Mouse (Mus musculus) thymus, adult 2 months (tissue): Measurements from ENCODE around the gene Sst. TPM values are rescaled to one million over a fixed set of nuclear protein-coding genes. Genes with fewer than 3 reads are reported as not detected.
"Not testable (repeated sequence)": the region's sequence is repeated elsewhere in the genome, so short reads cannot be mapped to it uniquely, and the experiment has no call there.

Experiments used
- DNase-seq: peaks from one replicate; pipeline ENCODE4 v3.0.0; 2021
- H3K27ac ChIP-seq: fragments of 200-500 bp; 2 replicates; pipeline ENCODE4 v1.5.1; 2012; ENCODE audit warnings: low read length, control low read depth; ENCODE audit not compliant: control insufficient read depth, insufficient read depth
- H3K27me3 ChIP-seq: fragments of 200-500 bp; 2 replicates; pipeline ENCODE4 v1.6.1; 2012; ENCODE audit warnings: mild to moderate bottlenecking, low read length, moderate library complexity, mixed read lengths; ENCODE audit not compliant: control insufficient read depth, insufficient read depth
- H3K36me3 ChIP-seq: fragments of 200-500 bp; 2 replicates; pipeline ENCODE4 v1.6.1; 2012; ENCODE audit warnings: mild to moderate bottlenecking, low read length, moderate library complexity; ENCODE audit not compliant: control insufficient read depth, insufficient read depth
- H3K4me1 ChIP-seq: fragments of 200-500 bp; replicated peaks from 2 replicates; pipeline ENCODE4 v1.6.1; 2012; ENCODE audit warnings: low read length; ENCODE audit not compliant: control insufficient read depth, insufficient read depth
- H3K4me3 ChIP-seq: fragments of 200-500 bp; 2 replicates; pipeline ENCODE4 v1.5.1; 2012; ENCODE audit warnings: mild to moderate bottlenecking, low read length, control low read depth, moderate library complexity; ENCODE audit not compliant: control insufficient read depth, insufficient read depth
- CTCF ChIP-seq: fragments of 200-500 bp; IDR thresholded peaks from 2 replicates; pipeline ENCODE4 v1.5.1; 2012; ENCODE audit warnings: mild to moderate bottlenecking, control low read depth, low read length, moderate library complexity, borderline replicate concordance; ENCODE audit not compliant: control insufficient read depth, poor library complexity, insufficient read depth; ENCODE audit errors: extremely low read depth
- POLR2A ChIP-seq: fragments of 200-500 bp; IDR thresholded peaks from 2 replicates; pipeline ENCODE4 v1.6.1; 2012; ENCODE audit warnings: mild to moderate bottlenecking, low read length, control low read depth, moderate library complexity; ENCODE audit not compliant: control insufficient read depth, poor library complexity, insufficient read depth; ENCODE audit errors: extremely low read depth
- WGBS: fragments of 180-500 bp; shearing (Covaris S2); methylation state at CpG from one replicate; pipeline ENCODE4 v1.1.7; 2018; 5-methylcytosine and 5-hydroxymethylcytosine counted together
- polyA plus RNA-seq: library from polyadenylated mRNA; depleted of rRNA; stranded (reverse); fragments of >200 nt; gene quantifications from 2 replicates; pipeline ENCODE4 v1.2.3, GENCODE M21; 2012

The Sst gene
- polyA plus RNA-seq, 1 experiment: 3.4 TPM

GRCm38 (mm10) chr16:23921697-23922096, 30.9 kb upstream of the Sst start:
- no peaks in the 10 kb centered on the region for H3K36me3 ChIP-seq
- no peak for DNase-seq
- no peaks in the 10 kb centered on the region for H3K27me3 ChIP-seq
- no peak overlapping the region for H3K27ac ChIP-seq
- H3K4me3 ChIP-seq: no peak overlapping the region
- 81% methylated on average over 5 of the region's 5 CpGs for WGBS
- no peaks in the 10 kb centered on the region for H3K4me1 ChIP-seq
- no peak for TF ChIP-seq POLR2A
- no peak for TF ChIP-seq CTCF

GRCm38 (mm10) chr16:23919418-23919817, 28.7 kb upstream of the Sst start:
- Histone ChIP-seq H3K4me3 (no peak overlapping the region), H3K27ac (no peak overlapping the region), H3K27me3 (no peaks in the 10 kb centered on the region), H3K4me1 (no peaks in the 10 kb centered on the region), H3K36me3 (no peaks in the 10 kb centered on the region)
- TF ChIP-seq CTCF (no peak), POLR2A (no peak)
- 93% methylated on average over 2 of the region's 2 CpGs for WGBS
- DNase-seq: no peak

GRCm38 (mm10) chr16:23913401-23913800, 22.6 kb upstream of the Sst start:
- H3K4me1 ChIP-seq: no peaks in the 10 kb centered on the region

GRCm38 (mm10) chr16:23912741-23913140, 22.0 kb upstream of the Sst start:
- no peak for DNase-seq
- Histone ChIP-seq H3K36me3 (no peaks in the 10 kb centered on the region), H3K4me3 (no peak overlapping the region), H3K27me3 (no peaks in the 10 kb centered on the region), H3K4me1 (no peaks in the 10 kb centered on the region), H3K27ac (no peak overlapping the region)
- TF ChIP-seq CTCF: no peak
- no peak for TF ChIP-seq POLR2A
- WGBS: 87% methylated on average over 13 of the region's 13 CpGs

More at GRCm38 (mm10) chr16:23913401-23913800, 22.6 kb upstream of the Sst start:
- Histone ChIP-seq H3K27me3 (no peaks in the 10 kb centered on the region), H3K4me3 (no peak overlapping the region), H3K36me3 (no peaks in the 10 kb centered on the region), H3K27ac (no peak overlapping the region)
- 75% methylated on average over 3 of the region's 3 CpGs for WGBS
- no peak for TF ChIP-seq CTCF
- no peak for TF ChIP-seq POLR2A
- no peak for DNase-seq

- not testable (repeated sequence) for H3K4me3 ChIP-seq, H3K4me1 ChIP-seq, H3K27ac ChIP-seq, H3K27me3 ChIP-seq, H3K36me3 ChIP-seq, DNase-seq
- WGBS: 88% methylated on average over 3 of the region's 3 CpGs
These were observed 18.2 kb upstream of the Sst start for GRCm38 (mm10) chr16:23909015-23909354.

GRCm38 (mm10) chr16:23908076-23909014, 17.6 kb upstream of the Sst start:
- H3K36me3 ChIP-seq, H3K27me3 ChIP-seq, H3K4me3 ChIP-seq, DNase-seq, H3K27ac ChIP-seq, H3K4me1 ChIP-seq: not testable (repeated sequence)
- WGBS: 88% methylated on average over 9 of the region's 9 CpGs

- WGBS: 93% methylated on average over 3 of the region's 3 CpGs
- H3K27ac ChIP-seq, H3K27me3 ChIP-seq, H3K4me1 ChIP-seq, DNase-seq, H3K36me3 ChIP-seq, H3K4me3 ChIP-seq: not testable (repeated sequence)
These were observed 15.8 kb upstream of the Sst start for GRCm38 (mm10) chr16:23906586-23906985.
